Mouse (Mus musculus): ENCODE data around the gene Lat. TPM values are rescaled to one million over a fixed set of nuclear protein-coding genes. Genes with fewer than 3 reads are reported as not detected.
"Not testable (repeated sequence)": the region's sequence is repeated elsewhere in the genome, so short reads cannot be mapped to it uniquely, and the experiment has no call there.

The Lat gene
- total and polyA plus RNA-seq, 2 experiments = 0.46 to 1.4 TPM

DNA sequence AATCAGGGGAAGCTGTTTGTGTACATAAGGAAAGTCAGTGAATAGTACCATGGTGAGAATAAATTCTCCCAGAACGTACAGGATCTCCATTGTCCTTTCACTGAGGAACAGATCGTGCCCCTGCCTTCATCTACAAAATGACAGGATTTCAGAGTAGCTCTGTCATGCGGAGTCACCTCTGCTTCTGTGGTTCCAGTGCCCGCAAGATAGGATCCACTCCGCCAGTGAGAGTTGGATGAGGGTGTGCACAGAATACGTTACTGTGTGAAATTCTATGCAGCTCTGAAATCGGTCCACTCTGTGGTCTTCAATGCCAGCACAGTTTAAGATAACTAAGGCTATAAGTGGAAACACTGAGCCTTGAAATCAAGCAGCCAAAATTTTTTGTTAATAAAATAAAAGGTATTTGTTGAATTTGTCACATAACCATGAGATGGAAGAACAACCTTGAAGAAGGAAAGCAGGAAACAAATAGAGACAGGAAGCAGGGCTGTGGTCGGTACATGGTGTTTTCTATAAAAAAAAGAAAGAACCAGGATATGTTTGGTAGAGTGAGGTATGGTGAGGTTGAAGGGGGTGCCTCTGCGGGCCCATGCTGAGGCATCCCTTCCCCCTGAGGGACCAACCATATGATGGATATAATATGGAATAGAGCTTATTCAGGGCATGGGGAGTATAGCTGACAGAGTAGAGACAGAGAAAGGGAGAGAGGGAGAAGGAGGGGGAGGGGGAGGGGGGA, 39.3 kb downstream of the Lat start:
- 80% methylated on average over 9 of the region's 9 CpGs for WGBS
- no peaks in the 10 kb centered on the region for H3K27me3 ChIP-seq (ENCODE audit: control insufficient read depth, insufficient read depth, low read length)

DNA sequence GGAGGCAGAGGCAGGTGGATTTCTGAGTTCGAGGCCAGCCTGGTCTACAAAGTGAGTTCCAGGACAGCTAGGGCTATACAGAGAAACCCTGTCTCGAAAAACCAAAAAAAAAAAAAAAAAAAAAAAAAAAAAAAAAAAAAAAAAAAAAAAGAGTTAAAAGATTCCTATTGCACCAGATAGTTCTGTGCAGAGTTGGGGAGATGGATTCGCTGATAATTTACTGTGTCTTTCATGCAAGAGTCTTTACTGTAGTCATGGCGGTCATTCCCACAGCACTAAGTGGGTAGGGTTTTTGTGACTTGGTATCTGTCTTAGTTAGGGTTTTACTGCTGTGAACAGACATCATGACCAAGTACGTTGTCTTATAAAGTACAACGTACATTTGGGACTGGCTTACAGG, 40.5 kb downstream of the Lat start:
- H3K27ac ChIP-seq (replicated peaks; ENCODE audit: insufficient read depth, low read depth, low read length); H3K9ac ChIP-seq (ENCODE audit: low read depth, low read length); H3K4me1 ChIP-seq (ENCODE audit: control insufficient read depth, insufficient read depth, low read length); DNase-seq (ENCODE audit: extremely low read depth, low read depth, low spot score); H3K4me3 ChIP-seq (ENCODE audit: insufficient read depth, low read depth, low read length); H3K36me3 ChIP-seq (ENCODE audit: control insufficient read depth, insufficient read depth, low read length); H3K79me2 ChIP-seq (ENCODE audit: control insufficient read depth, insufficient read depth, low read length); H3K27me3 ChIP-seq (ENCODE audit: control insufficient read depth, insufficient read depth, low read length): not testable (repeated sequence)
- WGBS = 86% methylated on average over 5 of the region's 6 CpGs

More for the DNA sequence above, 39.3 kb downstream of the Lat start:
- Histone ChIP-seq H3K9ac (ENCODE audit: low read depth, low read length) (no peak overlapping the region), H3K36me3 (ENCODE audit: control insufficient read depth, insufficient read depth, low read length) (no peaks in the 10 kb centered on the region), H3K27ac (replicated peaks; ENCODE audit: insufficient read depth, low read depth, low read length) (no peak overlapping the region), H3K4me3 (ENCODE audit: insufficient read depth, low read depth, low read length) (no peak overlapping the region), H3K4me1 (ENCODE audit: control insufficient read depth, insufficient read depth, low read length) (no peaks in the 10 kb centered on the region), H3K79me2 (ENCODE audit: control insufficient read depth, insufficient read depth, low read length) (no peaks in the 10 kb centered on the region)
- DNase-seq (ENCODE audit: extremely low read depth, low read depth, low spot score) = no peak
- TF ChIP-seq POLR2A (IDR thresholded peaks at IDR 0.05; ENCODE audit: extremely low read depth, insufficient read depth, low read length) (no peak), CTCF (IDR thresholded peaks at IDR 0.05; ENCODE audit: low read depth, low read length) (no peak)

DNA sequence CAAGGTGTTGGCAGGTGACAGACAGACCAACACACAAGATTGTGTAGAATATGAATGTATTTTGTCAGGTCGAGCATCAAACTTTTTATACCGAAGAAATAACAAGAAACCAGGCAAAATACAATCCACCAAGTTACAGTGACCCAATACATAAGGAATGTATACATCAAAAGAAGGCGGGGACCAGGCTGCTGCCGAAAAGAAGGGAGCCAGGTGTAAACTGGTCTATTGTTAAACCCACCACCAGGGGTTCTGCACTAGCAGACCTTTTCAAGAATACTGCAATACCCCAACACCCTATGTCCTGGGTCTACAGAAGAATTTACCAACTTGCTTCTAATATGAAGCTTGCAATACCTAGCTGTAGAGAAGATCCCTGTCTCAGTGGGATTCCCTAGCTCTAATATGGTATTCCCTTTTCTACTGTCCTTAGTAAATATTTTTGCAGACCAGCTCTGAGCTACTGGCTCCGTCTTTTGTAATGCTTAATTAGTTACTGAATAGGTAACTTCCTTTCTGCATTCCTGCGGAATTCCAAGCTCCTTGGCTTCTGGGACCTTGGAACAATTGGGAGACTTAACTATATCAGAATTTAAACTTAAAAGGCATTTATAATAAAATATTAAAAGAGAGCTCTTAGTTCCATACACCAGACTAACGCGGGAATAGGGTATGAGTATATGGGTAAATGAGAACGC, 43.6 kb downstream of the Lat start:
- H3K9ac ChIP-seq (ENCODE audit: low read depth, low read length); H3K27ac ChIP-seq (replicated peaks; ENCODE audit: insufficient read depth, low read depth, low read length); H3K4me1 ChIP-seq (ENCODE audit: control insufficient read depth, insufficient read depth, low read length); DNase-seq (ENCODE audit: extremely low read depth, low read depth, low spot score); H3K36me3 ChIP-seq (ENCODE audit: control insufficient read depth, insufficient read depth, low read length); H3K27me3 ChIP-seq (ENCODE audit: control insufficient read depth, insufficient read depth, low read length); H3K79me2 ChIP-seq (ENCODE audit: control insufficient read depth, insufficient read depth, low read length); H3K4me3 ChIP-seq (ENCODE audit: insufficient read depth, low read depth, low read length): not testable (repeated sequence)
- WGBS = 24% methylated on average over 9 of the region's 9 CpGs

DNA sequence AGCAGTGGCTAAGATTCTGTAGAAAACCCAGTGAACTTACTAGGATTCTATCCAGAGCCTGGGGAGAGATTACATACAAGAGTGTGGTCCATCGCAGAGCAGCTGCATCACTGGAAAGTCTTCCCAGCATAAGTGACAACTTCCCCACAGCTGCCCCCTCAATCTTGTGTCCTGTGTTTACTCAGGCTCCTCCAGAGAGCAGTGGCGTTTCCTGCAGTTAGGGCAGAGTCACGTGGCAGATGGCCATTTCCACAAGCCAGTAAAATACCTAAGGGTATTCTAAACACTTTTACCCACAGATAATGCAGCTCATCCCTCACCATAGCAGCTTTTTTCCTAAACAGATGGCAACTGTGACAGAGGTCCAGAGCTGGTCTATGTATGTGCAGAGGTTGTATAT, 44.6 kb downstream of the Lat start:
- no peak overlapping the region for H3K27ac ChIP-seq (replicated peaks; ENCODE audit: insufficient read depth, low read depth, low read length)
- H3K27me3 ChIP-seq (ENCODE audit: control insufficient read depth, insufficient read depth, low read length) = no peaks in the 10 kb centered on the region
- no peaks in the 10 kb centered on the region for H3K4me1 ChIP-seq (ENCODE audit: control insufficient read depth, insufficient read depth, low read length)
- DNase-seq (ENCODE audit: extremely low read depth, low read depth, low spot score) = no peak
- H3K79me2 ChIP-seq (ENCODE audit: control insufficient read depth, insufficient read depth, low read length) = no peaks in the 10 kb centered on the region
- no peak overlapping the region for H3K9ac ChIP-seq (ENCODE audit: low read depth, low read length)
- H3K36me3 ChIP-seq (ENCODE audit: control insufficient read depth, insufficient read depth, low read length) = no peaks in the 10 kb centered on the region
- WGBS = 27% methylated on average over 3 of the region's 3 CpGs
- no peak for TF ChIP-seq POLR2A (IDR thresholded peaks at IDR 0.05; ENCODE audit: extremely low read depth, insufficient read depth, low read length)
- no peak for TF ChIP-seq CTCF (IDR thresholded peaks at IDR 0.05; ENCODE audit: low read depth, low read length)
- H3K4me3 ChIP-seq (ENCODE audit: insufficient read depth, low read depth, low read length) = no peak overlapping the region

DNA sequence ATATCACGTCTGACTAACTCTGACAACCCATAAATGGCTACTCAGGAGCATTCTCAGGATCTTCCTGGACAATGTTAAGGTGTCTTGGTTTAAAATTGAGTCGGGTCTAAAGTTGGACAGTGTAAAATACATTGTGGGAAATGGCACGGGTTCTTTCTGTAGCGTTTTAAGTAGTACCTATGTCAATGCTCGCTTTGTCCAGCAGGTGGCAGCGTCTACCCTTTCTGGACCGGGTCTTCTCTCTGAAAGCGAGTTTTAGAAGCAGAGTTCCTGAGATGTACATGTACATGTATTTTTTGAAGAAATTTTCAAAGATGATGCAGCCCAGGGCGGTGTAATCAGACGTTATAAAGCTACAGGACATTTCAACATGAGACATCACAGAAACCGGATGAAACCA, 45.6 kb downstream of the Lat start:
- peak; percentile 54 for DNase-seq (ENCODE audit: extremely low read depth, low read depth, low spot score)
- Histone ChIP-seq H3K79me2 (ENCODE audit: control insufficient read depth, insufficient read depth, low read length) (no peaks in the 10 kb centered on the region), H3K4me1 (ENCODE audit: control insufficient read depth, insufficient read depth, low read length) (no peaks in the 10 kb centered on the region), H3K27me3 (ENCODE audit: control insufficient read depth, insufficient read depth, low read length) (no peaks in the 10 kb centered on the region), H3K9ac (ENCODE audit: low read depth, low read length) (no peak overlapping the region), H3K36me3 (ENCODE audit: control insufficient read depth, insufficient read depth, low read length) (no peaks in the 10 kb centered on the region), H3K4me3 (ENCODE audit: insufficient read depth, low read depth, low read length) (no peak overlapping the region), H3K27ac (replicated peaks; ENCODE audit: insufficient read depth, low read depth, low read length) (no peak overlapping the region)
- WGBS = 5% methylated on average over 11 of the region's 11 CpGs
- TF ChIP-seq CTCF (IDR thresholded peaks at IDR 0.05; ENCODE audit: low read depth, low read length) = peak; percentile 68; the same call in 1 of the 2 replicates
- no peak for TF ChIP-seq POLR2A (IDR thresholded peaks at IDR 0.05; ENCODE audit: extremely low read depth, insufficient read depth, low read length)

DNA sequence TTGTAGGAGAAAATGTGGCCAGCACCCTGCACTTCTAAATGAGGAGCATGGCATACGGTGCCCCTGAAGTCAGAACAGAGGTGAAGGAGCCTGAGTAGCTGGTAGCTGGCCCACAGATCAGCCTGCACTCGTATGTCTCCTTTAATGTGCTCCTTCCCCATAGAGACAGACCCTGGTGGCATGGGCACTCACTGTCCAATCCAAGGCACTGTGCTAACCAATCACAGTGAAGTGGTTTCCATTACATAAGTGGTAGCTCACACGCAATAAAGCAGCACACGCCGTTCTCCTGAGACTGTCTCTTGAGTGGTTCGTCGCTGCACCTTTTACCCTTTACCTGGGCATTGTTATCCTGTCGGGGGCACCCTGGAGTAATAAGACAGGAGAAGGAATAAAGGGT, 55.1 kb downstream of the Lat start:
- Histone ChIP-seq H3K27me3 (ENCODE audit: control insufficient read depth, insufficient read depth, low read length) (no peaks in the 10 kb centered on the region), H3K9ac (ENCODE audit: low read depth, low read length) (no peak overlapping the region), H3K36me3 (ENCODE audit: control insufficient read depth, insufficient read depth, low read length) (no peaks in the 10 kb centered on the region), H3K4me1 (ENCODE audit: control insufficient read depth, insufficient read depth, low read length) (no peaks in the 10 kb centered on the region), H3K4me3 (ENCODE audit: insufficient read depth, low read depth, low read length) (no peak overlapping the region), H3K27ac (replicated peaks; ENCODE audit: insufficient read depth, low read depth, low read length) (no peak overlapping the region), H3K79me2 (ENCODE audit: control insufficient read depth, insufficient read depth, low read length) (no peaks in the 10 kb centered on the region)
- no peak for DNase-seq (ENCODE audit: extremely low read depth, low read depth, low spot score)
- 70% methylated on average over 8 of the region's 8 CpGs for WGBS
- TF ChIP-seq CTCF (IDR thresholded peaks at IDR 0.05; ENCODE audit: low read depth, low read length) = no peak

Other genes starting within 250 kb of the Lat start
- 15.0 and 25.9 TPM in 2 replicates for gene Xpo6, start 169.1 kb downstream of the Lat start, total RNA-seq (2014; rRNA removed)
- gene Xpo6, start 169.1 kb downstream of the Lat start, polyA plus RNA-seq (2012; rRNA removed) = 65.5 and 79.2 TPM in 2 replicates
- 12.2 and 13.5 TPM in 2 replicates for gene Sbk1, start 97.0 kb downstream of the Lat start, total RNA-seq (2014; rRNA removed)
- gene Sbk1, start 97.0 kb downstream of the Lat start, polyA plus RNA-seq (2012; rRNA removed) = 17.1 and 21.6 TPM in 2 replicates
- 14.5 and 28.4 TPM in 2 replicates for gene Spns1, start 7.9 kb upstream of the Lat start, total RNA-seq (2014; rRNA removed)
- gene Spns1, start 7.9 kb upstream of the Lat start, polyA plus RNA-seq (2012; rRNA removed) = 62.8 and 74.8 TPM in 2 replicates
- 1.3 and 1.7 TPM in 2 replicates for gene Nfatc2ip, start 27.2 kb upstream of the Lat start, total RNA-seq (2014; rRNA removed)
- gene Nfatc2ip, start 27.2 kb upstream of the Lat start, polyA plus RNA-seq (2012; rRNA removed) = 2.1 and 2.8 TPM in 2 replicates
- 0.18 and 0.87 TPM in 2 replicates for gene Cd19, start 45.3 kb upstream of the Lat start, total RNA-seq (2014; rRNA removed)
- gene Cd19, start 45.3 kb upstream of the Lat start, polyA plus RNA-seq (2012; rRNA removed) = 0.47 and 1.7 TPM in 2 replicates
- 6.5 and 8.6 TPM in 2 replicates for gene Rabep2, start 59.2 kb upstream of the Lat start, total RNA-seq (2014; rRNA removed)
- 9.8 and 15.1 TPM in 2 replicates for gene Rabep2, start 59.2 kb upstream of the Lat start, polyA plus RNA-seq (2012; rRNA removed)
- gene Atp2a1, start 93.5 kb upstream of the Lat start, total RNA-seq (2014; rRNA removed) = 5.0 TPM in 1 of 2 replicates, not detected in the other
- 0.21 and 0.34 TPM in 2 replicates for gene Atp2a1, start 93.5 kb upstream of the Lat start, polyA plus RNA-seq (2012; rRNA removed)
- 4.6 and 7.7 TPM in 2 replicates for gene Sh2b1, start 105.9 kb upstream of the Lat start, total RNA-seq (2014; rRNA removed)
- 36.2 and 43.1 TPM in 2 replicates for gene Sh2b1, start 105.9 kb upstream of the Lat start, polyA plus RNA-seq (2012; rRNA removed)
- 90.8 and 94.4 TPM in 2 replicates for gene Tufm, start 117.8 kb upstream of the Lat start, total RNA-seq (2014; rRNA removed)
- gene Tufm, start 117.8 kb upstream of the Lat start, polyA plus RNA-seq (2012; rRNA removed) = 163 TPM in 2 replicates
- gene Atxn2l, start 133.9 kb upstream of the Lat start, total RNA-seq (2014; rRNA removed) = 4.6 and 6.4 TPM in 2 replicates
- gene Atxn2l, start 133.9 kb upstream of the Lat start, polyA plus RNA-seq (2012; rRNA removed) = 42.9 and 81.3 TPM in 2 replicates
- 79.4 and 85.6 TPM in 2 replicates for gene Eif3c, start 196.8 kb upstream of the Lat start, total RNA-seq (2014; rRNA removed)
- 54.2 and 64.1 TPM in 2 replicates for gene Eif3c, start 196.8 kb upstream of the Lat start, polyA plus RNA-seq (2012; rRNA removed)
- gene Apobr, start 215.4 kb upstream of the Lat start, total RNA-seq (2014; rRNA removed) = 0.74 and 1.6 TPM in 2 replicates
- gene Apobr, start 215.4 kb upstream of the Lat start, polyA plus RNA-seq (2012; rRNA removed) = 0.58 and 1.0 TPM in 2 replicates
- gene Cln3, start 216.2 kb upstream of the Lat start, total RNA-seq (2014; rRNA removed) = 7.1 and 9.5 TPM in 2 replicates
- gene Cln3, start 216.2 kb upstream of the Lat start, polyA plus RNA-seq (2012; rRNA removed) = 40.9 and 57.0 TPM in 2 replicates
- not detected in 2 replicates for gene Il27, start 225.4 kb upstream of the Lat start, total RNA-seq (2014; rRNA removed)
- gene Il27, start 225.4 kb upstream of the Lat start, polyA plus RNA-seq (2012; rRNA removed) = 0.31 TPM in 1 of 2 replicates, not detected in the other